Mouse (Mus musculus): Measurements from ENCODE around the gene Gm6803. TPM values are rescaled to one million over a fixed set of nuclear protein-coding genes. Genes with fewer than 3 reads are reported as not detected.
"Not testable (repeated sequence)": the region's sequence is repeated elsewhere in the genome, so short reads cannot be mapped to it uniquely, and the experiment has no call there.

Gm6803 gene
- polyA plus RNA-seq (2014; fragmentation: Nextera tagmentation; extraction: Ambion mirVana), result not detected in 2 replicates

- H3K27ac ChIP-seq (ENCODE audit: low read depth, low read length); H3K27me3 ChIP-seq (ENCODE audit: control insufficient read depth, insufficient read depth, low read length); H3K9me3 ChIP-seq (ENCODE audit: control insufficient read depth, low read length); H3K9ac ChIP-seq (ENCODE audit: low read depth, low read length); H3K4me2 ChIP-seq (replicated peaks; ENCODE audit: low read depth, low read length); H3K4me1 ChIP-seq (ENCODE audit: control insufficient read depth, insufficient read depth, low read length); H3K36me3 ChIP-seq (ENCODE audit: control insufficient read depth, insufficient read depth, low read length); ATAC-seq (ENCODE audit: low FRiP score, low TSS enrichment); H3K4me3 ChIP-seq (ENCODE audit: low read length): not testable (repeated sequence)
- 79% methylated on average over 1 of the region's 2 CpGs for WGBS
Observed at GRCm38 (mm10) chr12:88018671-88019070, at the start of gene Gm6803. Gene Gm6803 (minus strand): TSS chr12:88018771.

GRCm38 (mm10) chr12:88045226-88045625, 26.7 kb upstream of the Gm6803 start:
- not testable (repeated sequence) for H3K36me3 ChIP-seq (ENCODE audit: control insufficient read depth, insufficient read depth, low read length); H3K4me3 ChIP-seq (ENCODE audit: low read length); H3K9me3 ChIP-seq (ENCODE audit: control insufficient read depth, low read length); H3K27me3 ChIP-seq (ENCODE audit: control insufficient read depth, insufficient read depth, low read length); H3K27ac ChIP-seq (ENCODE audit: low read depth, low read length); H3K9ac ChIP-seq (ENCODE audit: low read depth, low read length); H3K4me1 ChIP-seq (ENCODE audit: control insufficient read depth, insufficient read depth, low read length); H3K4me2 ChIP-seq (replicated peaks; ENCODE audit: low read depth, low read length); ATAC-seq (ENCODE audit: low FRiP score, low TSS enrichment)
- WGBS, result 65% methylated on average over 1 of the region's 1 CpGs

- ATAC-seq (ENCODE audit: low FRiP score, low TSS enrichment); H3K9me3 ChIP-seq (ENCODE audit: control insufficient read depth, low read length): not testable (repeated sequence)
- WGBS, result 81% methylated on average over 1 of the region's 1 CpGs
Observed at GRCm38 (mm10) chr12:88039703-88040102, 21.1 kb upstream of the Gm6803 start.

GRCm38 (mm10) chr12:88039062-88039461, 20.5 kb upstream of the Gm6803 start:
- ATAC-seq (ENCODE audit: low FRiP score, low TSS enrichment); H3K27me3 ChIP-seq (ENCODE audit: control insufficient read depth, insufficient read depth, low read length); H3K4me2 ChIP-seq (replicated peaks; ENCODE audit: low read depth, low read length); H3K36me3 ChIP-seq (ENCODE audit: control insufficient read depth, insufficient read depth, low read length); H3K27ac ChIP-seq (ENCODE audit: low read depth, low read length); H3K9me3 ChIP-seq (ENCODE audit: control insufficient read depth, low read length); H3K9ac ChIP-seq (ENCODE audit: low read depth, low read length); H3K4me3 ChIP-seq (ENCODE audit: low read length); H3K4me1 ChIP-seq (ENCODE audit: control insufficient read depth, insufficient read depth, low read length): not testable (repeated sequence)

More at GRCm38 (mm10) chr12:88039703-88040102, 21.1 kb upstream of the Gm6803 start:
- H3K9ac ChIP-seq (ENCODE audit: low read depth, low read length); H3K36me3 ChIP-seq (ENCODE audit: control insufficient read depth, insufficient read depth, low read length); H3K4me1 ChIP-seq (ENCODE audit: control insufficient read depth, insufficient read depth, low read length); H3K4me3 ChIP-seq (ENCODE audit: low read length); H3K27me3 ChIP-seq (ENCODE audit: control insufficient read depth, insufficient read depth, low read length); H3K4me2 ChIP-seq (replicated peaks; ENCODE audit: low read depth, low read length); H3K27ac ChIP-seq (ENCODE audit: low read depth, low read length): not testable (repeated sequence)

- not testable (repeated sequence) for H3K4me1 ChIP-seq (ENCODE audit: control insufficient read depth, insufficient read depth, low read length); ATAC-seq (ENCODE audit: low FRiP score, low TSS enrichment); H3K4me3 ChIP-seq (ENCODE audit: low read length); H3K9ac ChIP-seq (ENCODE audit: low read depth, low read length); H3K9me3 ChIP-seq (ENCODE audit: control insufficient read depth, low read length); H3K36me3 ChIP-seq (ENCODE audit: control insufficient read depth, insufficient read depth, low read length); H3K27me3 ChIP-seq (ENCODE audit: control insufficient read depth, insufficient read depth, low read length); H3K27ac ChIP-seq (ENCODE audit: low read depth, low read length); H3K4me2 ChIP-seq (replicated peaks; ENCODE audit: low read depth, low read length)
- WGBS, result 95% methylated on average over 5 of the region's 5 CpGs
Observed at GRCm38 (mm10) chr12:88032250-88032649, 13.7 kb upstream of the Gm6803 start.

- 82% methylated on average over 1 of the region's 1 CpGs for WGBS
- H3K4me1 ChIP-seq (ENCODE audit: control insufficient read depth, insufficient read depth, low read length); H3K27me3 ChIP-seq (ENCODE audit: control insufficient read depth, insufficient read depth, low read length); H3K9me3 ChIP-seq (ENCODE audit: control insufficient read depth, low read length); H3K36me3 ChIP-seq (ENCODE audit: control insufficient read depth, insufficient read depth, low read length); H3K4me2 ChIP-seq (replicated peaks; ENCODE audit: low read depth, low read length); ATAC-seq (ENCODE audit: low FRiP score, low TSS enrichment); H3K4me3 ChIP-seq (ENCODE audit: low read length); H3K9ac ChIP-seq (ENCODE audit: low read depth, low read length); H3K27ac ChIP-seq (ENCODE audit: low read depth, low read length): not testable (repeated sequence)
Observed at GRCm38 (mm10) chr12:88026704-88027103, 8.1 kb upstream of the Gm6803 start, which contains the start of gene Gm2056. Gene Gm2056 (plus strand): TSS chr12:88027004.

- no CpG with 5 or more reads among the region's 1 CpGs for WGBS
- not testable (repeated sequence) for H3K9me3 ChIP-seq (ENCODE audit: control insufficient read depth, low read length); H3K36me3 ChIP-seq (ENCODE audit: control insufficient read depth, insufficient read depth, low read length); H3K9ac ChIP-seq (ENCODE audit: low read depth, low read length); H3K27ac ChIP-seq (ENCODE audit: low read depth, low read length); ATAC-seq (ENCODE audit: low FRiP score, low TSS enrichment); H3K4me2 ChIP-seq (replicated peaks; ENCODE audit: low read depth, low read length); H3K4me3 ChIP-seq (ENCODE audit: low read length); H3K4me1 ChIP-seq (ENCODE audit: control insufficient read depth, insufficient read depth, low read length); H3K27me3 ChIP-seq (ENCODE audit: control insufficient read depth, insufficient read depth, low read length)
Observed at GRCm38 (mm10) chr12:88011548-88011947, 7.0 kb downstream of the Gm6803 start, which contains the start of gene Gm2075. Gene Gm2075 (plus strand): TSS chr12:88011848.

- not testable (repeated sequence) for H3K4me1 ChIP-seq (ENCODE audit: control insufficient read depth, insufficient read depth, low read length); ATAC-seq (ENCODE audit: low FRiP score, low TSS enrichment); H3K9me3 ChIP-seq (ENCODE audit: control insufficient read depth, low read length); H3K27me3 ChIP-seq (ENCODE audit: control insufficient read depth, insufficient read depth, low read length); H3K27ac ChIP-seq (ENCODE audit: low read depth, low read length); H3K4me3 ChIP-seq (ENCODE audit: low read length); H3K9ac ChIP-seq (ENCODE audit: low read depth, low read length); H3K4me2 ChIP-seq (replicated peaks; ENCODE audit: low read depth, low read length); H3K36me3 ChIP-seq (ENCODE audit: control insufficient read depth, insufficient read depth, low read length)
- WGBS, result 70% methylated on average over 3 of the region's 3 CpGs
Observed at GRCm38 (mm10) chr12:88004118-88004517, 14.5 kb downstream of the Gm6803 start.

- H3K36me3 ChIP-seq (ENCODE audit: control insufficient read depth, insufficient read depth, low read length); ATAC-seq (ENCODE audit: low FRiP score, low TSS enrichment); H3K9me3 ChIP-seq (ENCODE audit: control insufficient read depth, low read length); H3K4me2 ChIP-seq (replicated peaks; ENCODE audit: low read depth, low read length); H3K4me3 ChIP-seq (ENCODE audit: low read length); H3K27me3 ChIP-seq (ENCODE audit: control insufficient read depth, insufficient read depth, low read length); H3K9ac ChIP-seq (ENCODE audit: low read depth, low read length); H3K27ac ChIP-seq (ENCODE audit: low read depth, low read length); H3K4me1 ChIP-seq (ENCODE audit: control insufficient read depth, insufficient read depth, low read length): not testable (repeated sequence)
Observed at GRCm38 (mm10) chr12:87984000-87984399, 34.6 kb downstream of the Gm6803 start.
